Mouse (Mus musculus) adrenal gland, adult 10 weeks (tissue): ENCODE results near the gene Trim16. TPM values are rescaled to one million over a fixed set of nuclear protein-coding genes. Genes with fewer than 3 reads are reported as not detected.

Experiments used
- polyA plus RNA-seq: library from polyadenylated mRNA; stranded (reverse); fragments of 350-450 nt; fragmentation: Illumina TruSeq; extraction: RNeasy Lipid Tissue Mini Kit (QIAGEN cat#74804); gene quantifications from one replicate; pipeline ENCODE4 v1.2.3, GENCODE M21; 2014; ENCODE audit warnings: low read depth, low replicate concordance

Trim16 gene
- polyA plus RNA-seq: 4.7 TPM

DNA sequence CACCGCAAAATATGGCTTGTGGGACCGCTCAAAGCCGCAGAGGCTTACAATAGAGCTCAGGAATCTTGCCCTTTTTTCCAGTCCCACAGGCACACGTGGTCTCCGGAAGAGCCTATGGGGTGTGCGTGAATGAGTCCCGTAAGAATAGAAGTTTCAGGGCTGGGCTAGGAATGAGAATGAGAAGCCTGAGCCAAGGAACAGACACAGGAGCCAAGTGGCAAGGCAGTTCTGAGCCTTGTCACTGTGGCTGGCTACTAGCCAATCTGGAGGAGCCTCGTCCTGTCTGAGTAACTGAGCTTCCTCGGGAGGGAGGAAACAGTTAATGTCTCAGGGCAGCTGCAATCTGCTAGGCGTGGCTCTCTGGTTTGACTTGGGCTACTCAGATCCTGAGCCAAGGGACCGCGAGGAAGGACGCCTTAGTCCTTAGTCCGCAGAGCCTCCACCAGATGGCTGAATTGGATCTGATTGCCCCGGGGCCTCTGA lies at the start of gene Trim16:
Gene Trim16, plus strand, starts transcription at position 173 of the 483 bp plus-strand sequence.

DNA sequence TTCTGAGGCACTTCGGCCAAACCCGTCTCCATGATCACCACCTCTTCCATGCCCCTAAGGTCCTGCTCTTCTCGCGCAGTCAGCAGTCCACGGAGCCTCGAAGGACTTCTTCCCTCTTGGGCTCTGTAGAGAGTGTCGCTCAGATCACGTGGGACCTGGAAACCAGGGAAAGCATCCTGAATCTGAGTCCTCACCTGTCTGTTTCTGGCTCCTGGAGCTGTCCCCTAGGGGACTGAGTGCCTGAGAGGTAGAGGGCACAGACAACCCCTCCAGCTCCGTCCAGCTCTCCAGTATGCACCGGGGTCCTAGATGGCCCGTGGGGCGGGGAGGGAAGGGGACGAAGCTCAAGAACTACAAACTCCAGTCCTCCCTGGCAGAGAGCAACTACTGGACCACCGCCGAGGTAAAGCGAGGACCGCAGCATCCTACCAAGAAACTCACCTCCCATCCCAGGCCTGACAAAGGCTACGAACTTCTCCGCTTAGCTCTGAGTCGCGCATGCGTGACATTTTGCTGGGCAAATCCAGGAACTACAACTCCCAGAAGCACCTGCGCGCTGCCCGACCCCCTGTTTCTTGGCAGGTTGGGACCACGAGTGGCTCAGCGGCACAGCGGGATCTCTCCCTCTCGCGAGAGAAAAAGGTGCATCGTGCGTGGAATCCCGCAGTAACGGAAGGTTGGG lies 31.0 kb upstream of the Trim16 start, which contains the start of gene Zfp286:
Gene Zfp286, minus strand, starts transcription at position 528 of the 682 bp plus-strand sequence.

DNA sequence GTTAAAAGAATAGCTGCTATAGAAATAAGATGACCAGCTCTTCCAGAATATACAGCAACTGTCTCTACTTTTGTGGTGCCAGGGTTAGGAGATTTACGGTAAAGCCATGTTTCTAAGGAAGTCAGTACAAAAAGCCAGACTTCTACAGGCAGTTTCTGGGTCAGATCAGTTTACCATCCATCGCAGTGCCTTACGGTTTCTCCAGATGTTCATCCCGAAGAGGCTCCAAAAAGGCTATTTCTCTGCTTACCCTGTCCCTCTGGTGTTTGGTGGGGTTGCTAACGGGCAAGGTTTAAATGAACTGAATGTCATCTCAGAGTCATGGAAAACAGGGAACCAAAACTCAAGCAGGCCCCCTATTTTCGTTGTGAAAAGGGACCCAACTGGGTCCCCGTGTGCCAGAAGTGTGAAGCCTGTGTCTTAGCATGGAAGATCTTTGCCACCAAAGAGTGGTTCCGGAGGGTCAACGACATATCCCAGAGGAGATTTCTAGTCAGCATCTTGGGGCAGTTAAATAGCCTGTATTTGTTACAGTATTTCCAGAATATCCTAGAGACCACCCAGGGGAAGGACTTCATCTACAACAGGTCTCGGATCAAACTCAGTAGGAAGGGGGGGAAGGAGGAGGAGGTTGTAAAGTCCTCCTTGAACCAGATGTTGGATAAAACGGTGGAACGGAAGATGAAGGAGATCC lies 27.1 kb downstream of the Trim16 start, which contains the start of gene Fbxw10:
Gene Fbxw10, plus strand, starts transcription at position 109 of the 694 bp plus-strand sequence.

DNA sequence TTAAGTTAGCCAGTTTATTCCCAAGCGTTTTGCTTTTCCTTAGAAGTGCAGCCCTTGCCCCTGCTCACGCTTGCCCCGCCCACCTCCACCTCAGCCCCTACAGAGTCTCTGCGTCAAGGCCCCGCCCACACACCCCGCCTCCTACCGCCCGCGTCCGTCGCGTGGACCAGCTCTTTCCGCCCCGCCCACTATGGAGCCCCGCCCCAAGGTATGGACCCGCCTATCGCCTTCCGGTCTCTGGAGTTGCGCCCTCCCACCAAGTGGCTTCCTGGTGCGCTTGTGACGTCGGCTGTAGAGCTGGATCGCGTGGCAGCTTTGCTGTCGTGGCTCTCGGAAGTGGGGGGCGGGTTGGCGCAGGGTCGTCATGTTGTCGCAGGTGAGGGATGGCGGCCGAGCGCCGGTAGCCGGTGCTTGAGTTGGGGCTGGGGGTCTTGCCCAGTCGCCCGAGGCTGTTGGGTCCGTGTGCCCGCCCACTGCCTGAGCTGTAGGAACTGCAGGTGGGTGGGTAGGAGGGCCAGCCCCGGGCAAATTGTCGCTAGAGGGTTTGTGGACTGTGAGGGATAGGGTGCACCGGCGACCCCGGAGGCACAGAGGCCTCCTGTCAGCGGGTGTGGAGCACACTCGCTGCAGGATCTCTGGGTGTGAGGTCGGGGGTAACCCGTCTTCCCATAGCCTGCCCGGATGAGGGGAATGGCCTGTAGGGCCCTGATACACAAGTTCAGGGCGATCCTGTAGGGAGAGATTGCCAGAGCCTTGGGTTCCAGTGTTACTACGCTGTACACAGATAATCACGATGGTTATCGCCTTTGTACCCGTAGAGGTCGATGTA lies 59.4 kb downstream of the Trim16 start, which contains the start of gene Tvp23b:
Gene Tvp23b, plus strand, starts transcription at position 236 of the 829 bp plus-strand sequence.

Other genes starting within 250 kb of the Trim16 start
- not detected for gene Trpv2, start 245.7 kb upstream of the Trim16 start, polyA plus RNA-seq
- gene Lrrc75a, start 171.7 kb upstream of the Trim16 start, polyA plus RNA-seq: 42.9 TPM
- gene Mmgt2, start 171.6 kb upstream of the Trim16 start, polyA plus RNA-seq: 34.5 TPM
- 5.1 TPM for gene Zfp287, start 88.3 kb upstream of the Trim16 start, polyA plus RNA-seq
- not detected for gene Gm10428, start 67.1 kb upstream of the Trim16 start, polyA plus RNA-seq
- gene Zfp286, start 30.8 kb upstream of the Trim16 start, polyA plus RNA-seq: 3.1 TPM
- not detected for gene Fbxw10, start 26.8 kb downstream of the Trim16 start, polyA plus RNA-seq
- 139 TPM for gene Tvp23b, start 59.2 kb downstream of the Trim16 start, polyA plus RNA-seq
- not detected for gene Cdrt4, start 131.0 kb downstream of the Trim16 start, polyA plus RNA-seq
- not detected for gene Tekt3, start 241.4 kb downstream of the Trim16 start, polyA plus RNA-seq